Mouse (Mus musculus) stomach, embryonic 14.5 days (tissue): Measurements from ENCODE around the gene Podxl2. TPM values are rescaled to one million over a fixed set of nuclear protein-coding genes. Genes with fewer than 3 reads are reported as not detected.

Experiments
- ATAC-seq: fragments of 200-750 bp; cut with Nextera tagmentation; 2 replicates; pipeline ENCODE4 v1.8.0; 2017; ENCODE audit warnings: low read depth, moderate TSS enrichment; ENCODE audit not compliant: insufficient number of reproducible peaks, insufficient read depth, low FRiP score
- H3K27ac ChIP-seq: fragments of 300-500 bp; sonication (generic); 2 replicates; pipeline ENCODE4 v1.5.1; 2014; ENCODE audit warnings: mild to moderate bottlenecking, low read length, moderate library complexity, mixed read lengths
- H3K27me3 ChIP-seq: fragments of 300-500 bp; sonication (generic); 2 replicates; pipeline ENCODE4 v1.6.1; 2014; ENCODE audit warnings: low read length, control low read depth, mixed read lengths; ENCODE audit not compliant: control insufficient read depth, insufficient read depth
- H3K36me3 ChIP-seq: fragments of 300-500 bp; sonication (generic); 2 replicates; pipeline ENCODE4 v1.6.1; 2014; ENCODE audit warnings: mild to moderate bottlenecking, control low read depth, low read length, moderate library complexity, mixed read lengths; ENCODE audit not compliant: control insufficient read depth, insufficient read depth
- H3K4me1 ChIP-seq: fragments of 300-500 bp; sonication (generic); 2 replicates; pipeline ENCODE4 v1.6.1; 2014; ENCODE audit warnings: low read length, control low read depth, mixed read lengths; ENCODE audit not compliant: control insufficient read depth, insufficient read depth
- H3K4me2 ChIP-seq: fragments of 300-500 bp; sonication (generic); replicated peaks from 2 replicates; pipeline ENCODE4 v1.6.1; 2014; ENCODE audit warnings: low read depth, low read length, control low read depth
- H3K4me3 ChIP-seq: fragments of 300-500 bp; sonication (generic); 2 replicates; pipeline ENCODE4 v1.5.1; 2014; ENCODE audit warnings: low read depth, low read length, control low read depth
- H3K9ac ChIP-seq: fragments of 300-500 bp; sonication (generic); replicated peaks from 2 replicates; pipeline ENCODE4 v1.6.1; 2014; ENCODE audit warnings: low read depth, mild to moderate bottlenecking, control low read depth, low read length, moderate library complexity, mixed read lengths
- H3K9me3 ChIP-seq: fragments of 300-500 bp; sonication (generic); 2 replicates; pipeline ENCODE4 v1.6.1; 2016; ENCODE audit warnings: low read depth, low read length, control low read depth; ENCODE audit not compliant: control insufficient read depth
- WGBS: fragments of 180-500 bp; shearing (Covaris S2); extraction: QIAGEN DNeasy Blood & Tissue Kit; methylation state at CpG from one replicate; pipeline ENCODE4 v1.1.7; 2014; 5-methylcytosine and 5-hydroxymethylcytosine counted together
- polyA plus RNA-seq: library from polyadenylated mRNA; unstranded; fragments of >200 nt; fragmentation: Nextera tagmentation; extraction: Ambion mirVana; gene quantifications from 2 replicates; pipeline ENCODE4 v1.2.1, GENCODE M21; 2014

Gene Podxl2
- polyA plus RNA-seq, 1 experiment from 2014 or later: 85.3 TPM

DNA sequence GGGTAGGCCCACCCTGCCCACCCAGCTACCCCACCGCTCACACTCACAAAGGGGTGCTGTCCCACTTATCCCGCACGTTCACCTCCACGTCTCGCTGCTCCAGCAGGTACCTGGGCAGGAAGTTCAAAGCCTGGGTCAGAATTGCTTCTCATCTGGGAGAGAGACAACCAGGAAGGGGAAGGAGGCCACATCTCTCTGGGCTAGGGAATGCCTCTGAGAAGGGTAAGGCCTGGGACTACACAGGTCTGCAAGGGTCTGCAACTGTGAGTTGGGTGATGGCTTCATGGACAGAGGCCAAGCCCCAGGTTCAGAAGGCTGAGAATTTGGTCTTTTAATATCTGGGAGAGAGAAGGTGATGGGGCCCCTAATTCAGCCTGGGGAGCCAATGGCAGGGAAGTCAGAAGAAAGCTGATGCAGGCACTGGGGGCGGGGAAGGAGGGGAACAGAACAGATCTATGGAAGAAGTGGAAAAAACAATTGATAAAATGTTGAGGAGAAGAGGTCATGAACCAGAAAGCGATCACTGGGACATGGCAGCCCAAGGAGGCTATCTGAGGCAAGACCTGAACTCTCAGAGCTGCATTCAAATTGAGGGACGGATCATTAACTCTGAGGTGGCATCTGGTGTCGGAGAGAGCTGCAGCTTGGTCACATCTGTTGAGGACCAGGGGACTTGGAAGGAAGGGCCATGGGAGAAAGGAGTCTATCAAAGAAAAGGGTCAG is 33.9 kb downstream of the Podxl2 start:
- H3K9me3 ChIP-seq: no peaks in the 10 kb centered on the region
- 60% methylated on average over 9 of the region's 9 CpGs for WGBS
- H3K4me1 ChIP-seq: peaks cover 17% of the 10 kb centered on the region

GRCm38 (mm10) chr6:88840211-88840610 is 34.6 kb downstream of the Podxl2 start:
- H3K4me2 ChIP-seq: no peak overlapping the region
- H3K9ac ChIP-seq: no peak overlapping the region
- peaks cover 27% of the 10 kb centered on the region for H3K36me3 ChIP-seq
- H3K27me3 ChIP-seq: no peaks in the 10 kb centered on the region
- no peaks in the 10 kb centered on the region for H3K9me3 ChIP-seq
- 70% methylated on average over 3 of the region's 3 CpGs for WGBS
- H3K4me1 ChIP-seq: peaks cover 17% of the 10 kb centered on the region
- no peak for ATAC-seq
- no peak overlapping the region for H3K4me3 ChIP-seq
- H3K27ac ChIP-seq: no peak overlapping the region

More for the DNA sequence above, 33.9 kb downstream of the Podxl2 start:
- no peaks in the 10 kb centered on the region for H3K27me3 ChIP-seq
- peak overlapping the region; percentile 73 for H3K9ac ChIP-seq
- peak overlapping the region; percentile 85 for H3K4me2 ChIP-seq
- no peak for ATAC-seq
- H3K36me3 ChIP-seq: peaks cover 21% of the 10 kb centered on the region
- peak overlapping the region; percentile 75 for H3K27ac ChIP-seq
- peak overlapping the region; percentile 80 for H3K4me3 ChIP-seq

DNA sequence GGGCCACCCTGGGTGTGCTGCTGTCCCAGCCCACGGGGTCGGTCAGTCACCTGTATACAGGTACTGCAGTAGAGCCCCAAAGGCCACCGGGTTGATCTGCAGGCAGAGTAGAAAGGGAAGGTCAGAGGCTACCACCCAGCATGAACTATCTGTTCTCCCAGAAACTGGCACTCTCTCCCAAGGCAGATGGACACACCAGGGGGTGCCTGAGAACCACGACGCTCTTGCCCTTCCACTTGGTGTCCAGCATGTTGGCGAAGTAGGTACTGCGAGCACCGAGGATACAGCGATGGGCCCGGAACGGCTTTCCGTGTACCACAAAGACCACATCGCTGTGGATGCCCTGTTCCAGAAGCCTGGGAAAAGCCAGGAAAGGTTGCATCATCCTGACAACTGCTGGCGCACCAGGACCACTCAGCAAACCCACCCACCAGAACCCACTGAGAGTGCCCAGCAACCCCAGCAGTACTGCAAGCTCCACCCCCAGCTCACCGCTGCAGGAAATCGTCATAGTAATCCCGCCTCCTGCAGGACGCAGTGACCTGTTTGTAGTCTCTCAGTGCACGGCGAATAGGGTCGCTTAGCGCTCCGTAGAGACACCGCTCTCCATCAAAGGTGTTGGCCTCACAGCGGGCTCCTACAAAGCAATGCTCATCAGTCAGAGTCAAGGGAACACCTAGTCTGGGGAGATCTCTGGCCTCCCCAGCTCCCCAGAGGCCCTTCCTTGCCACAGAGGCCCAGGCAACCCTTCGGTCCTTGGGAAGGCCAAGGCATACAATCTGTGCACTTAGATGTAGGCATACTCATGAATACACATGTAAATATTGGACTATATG is 35.5 kb downstream of the Podxl2 start:
- peaks cover 27% of the 10 kb centered on the region for H3K36me3 ChIP-seq
- H3K4me3 ChIP-seq: no peak overlapping the region
- H3K27ac ChIP-seq: no peak overlapping the region
- H3K9ac ChIP-seq: no peak overlapping the region
- no peaks in the 10 kb centered on the region for H3K9me3 ChIP-seq
- no peak overlapping the region for H3K4me2 ChIP-seq
- no peak for ATAC-seq
- H3K4me1 ChIP-seq: peaks cover 17% of the 10 kb centered on the region
- H3K27me3 ChIP-seq: no peaks in the 10 kb centered on the region
- whole genome bisulfite sequencing: 83% methylated on average over 26 of the region's 26 CpGs

DNA sequence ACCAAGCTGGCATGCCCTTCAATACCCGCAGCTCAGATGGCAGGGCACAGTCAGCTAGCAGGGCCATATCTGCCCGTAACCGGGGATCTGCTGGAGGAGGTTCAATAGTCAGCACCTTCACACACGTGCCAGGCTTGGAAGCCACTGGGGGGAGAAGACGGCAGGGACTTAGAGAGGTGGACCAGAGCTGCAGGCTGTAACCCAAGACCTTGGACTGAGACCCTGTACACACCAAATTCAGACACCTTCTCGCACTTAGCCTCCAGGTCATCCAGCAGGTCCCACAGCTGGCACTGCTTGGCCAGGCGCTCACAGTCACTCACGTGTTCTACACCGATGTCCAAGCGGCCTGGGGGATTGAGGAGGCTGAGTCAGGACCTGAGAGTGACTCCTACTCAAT is 36.2 kb downstream of the Podxl2 start:
- WGBS: 95% methylated on average over 10 of the region's 10 CpGs
- no peaks in the 10 kb centered on the region for H3K27me3 ChIP-seq
- peaks cover 27% of the 10 kb centered on the region for H3K36me3 ChIP-seq

GRCm38 (mm10) chr6:88837999-88838398 is 36.8 kb downstream of the Podxl2 start:
- Histone ChIP-seq H3K27me3 (no peaks in the 10 kb centered on the region), H3K27ac (no peak overlapping the region), H3K36me3 (peaks cover 27% of the 10 kb centered on the region), H3K9me3 (no peaks in the 10 kb centered on the region), H3K4me2 (no peak overlapping the region), H3K9ac (no peak overlapping the region), H3K4me1 (peaks cover 12% of the 10 kb centered on the region), H3K4me3 (no peak overlapping the region)
- 91% methylated on average over 12 of the region's 12 CpGs for WGBS
- ATAC-seq: no peak

More for the DNA sequence above, 36.2 kb downstream of the Podxl2 start:
- H3K9me3 ChIP-seq: no peaks in the 10 kb centered on the region
- H3K9ac ChIP-seq: no peak overlapping the region
- H3K4me3 ChIP-seq: no peak overlapping the region
- no peak for ATAC-seq
- H3K4me2 ChIP-seq: no peak overlapping the region
- no peak overlapping the region for H3K27ac ChIP-seq
- H3K4me1 ChIP-seq: peaks cover 17% of the 10 kb centered on the region

DNA sequence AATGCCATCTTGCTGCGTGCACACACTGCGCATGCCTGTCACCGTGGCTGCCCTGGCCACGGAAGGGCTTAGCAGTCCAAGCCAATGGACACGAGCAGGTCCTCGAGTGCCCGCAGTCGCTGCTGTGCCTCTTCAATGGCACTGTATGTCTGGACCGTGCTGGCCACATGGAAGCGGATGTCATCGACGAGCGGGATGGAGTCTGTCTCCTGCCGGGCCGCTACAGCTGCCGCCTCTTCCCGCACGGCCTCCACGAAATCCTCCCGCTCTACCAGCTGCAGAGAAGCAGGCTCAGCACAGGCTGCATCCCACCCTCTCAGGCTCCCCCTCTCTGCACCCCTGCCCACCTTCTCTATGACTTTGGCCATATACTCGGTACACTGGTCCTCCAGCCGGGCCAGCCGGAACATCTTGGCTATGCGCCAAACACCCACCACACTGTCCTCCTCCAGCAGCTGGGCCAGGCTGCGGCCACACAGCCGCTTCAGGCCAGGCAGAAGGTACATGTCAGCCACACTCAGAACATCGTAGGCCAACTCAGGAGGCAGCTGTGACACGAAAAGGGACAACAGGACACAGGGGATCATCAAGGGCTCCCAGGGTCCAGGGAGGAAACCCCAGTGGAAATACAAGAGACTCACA is 38.5 kb downstream of the Podxl2 start:
- peaks cover 27% of the 10 kb centered on the region for H3K36me3 ChIP-seq
- peaks cover 9% of the 10 kb centered on the region for H3K4me1 ChIP-seq
- H3K27me3 ChIP-seq: no peaks in the 10 kb centered on the region
- no peak overlapping the region for H3K4me2 ChIP-seq
- H3K4me3 ChIP-seq: no peak overlapping the region
- no peak overlapping the region for H3K9ac ChIP-seq
- ATAC-seq: no peak
- H3K9me3 ChIP-seq: no peaks in the 10 kb centered on the region
- WGBS: 88% methylated on average over 28 of the region's 28 CpGs
- no peak overlapping the region for H3K27ac ChIP-seq

GRCm38 (mm10) chr6:88835047-88835446 is 39.8 kb downstream of the Podxl2 start:
- H3K9ac ChIP-seq: no peak overlapping the region

GRCm38 (mm10) chr6:88833340-88834140 is 41.3 kb downstream of the Podxl2 start:
- no peak for ATAC-seq
- Histone ChIP-seq H3K36me3 (peaks cover 17% of the 10 kb centered on the region), H3K9ac (no peak overlapping the region), H3K27me3 (no peaks in the 10 kb centered on the region), H3K4me1 (no peaks in the 10 kb centered on the region), H3K4me3 (no peak overlapping the region), H3K9me3 (no peaks in the 10 kb centered on the region), H3K27ac (no peak overlapping the region), H3K4me2 (no peak overlapping the region)
- WGBS: 75% methylated on average over 5 of the region's 5 CpGs

More at GRCm38 (mm10) chr6:88835047-88835446, 39.8 kb downstream of the Podxl2 start:
- Histone ChIP-seq H3K9me3 (no peaks in the 10 kb centered on the region), H3K27me3 (no peaks in the 10 kb centered on the region), H3K4me2 (no peak overlapping the region), H3K27ac (no peak overlapping the region), H3K4me3 (no peak overlapping the region), H3K4me1 (no peaks in the 10 kb centered on the region), H3K36me3 (peaks cover 27% of the 10 kb centered on the region)
- ATAC-seq: no peak
- 71% methylated on average over 5 of the region's 5 CpGs for WGBS
